Mouse (Mus musculus) liver, adult (tissue): ENCODE measurements around the gene Clmn.
A peak's percentile ranks its signal among the peaks of the same experiment; 100 is the strongest.

ENCODE experiments used
- GATA4 ChIP-seq: IDR thresholded peaks from 2 replicates; pipeline ENCODE4 v1.6.1; 2014; ENCODE audit warnings: mild to moderate bottlenecking, low read length; ENCODE audit not compliant: insufficient replicate concordance

The Clmn gene

GRCm38 (mm10) chr12:104834772-104835171, 30.1 kb downstream of the Clmn start:
- TF ChIP-seq GATA4 = no peak

DNA sequence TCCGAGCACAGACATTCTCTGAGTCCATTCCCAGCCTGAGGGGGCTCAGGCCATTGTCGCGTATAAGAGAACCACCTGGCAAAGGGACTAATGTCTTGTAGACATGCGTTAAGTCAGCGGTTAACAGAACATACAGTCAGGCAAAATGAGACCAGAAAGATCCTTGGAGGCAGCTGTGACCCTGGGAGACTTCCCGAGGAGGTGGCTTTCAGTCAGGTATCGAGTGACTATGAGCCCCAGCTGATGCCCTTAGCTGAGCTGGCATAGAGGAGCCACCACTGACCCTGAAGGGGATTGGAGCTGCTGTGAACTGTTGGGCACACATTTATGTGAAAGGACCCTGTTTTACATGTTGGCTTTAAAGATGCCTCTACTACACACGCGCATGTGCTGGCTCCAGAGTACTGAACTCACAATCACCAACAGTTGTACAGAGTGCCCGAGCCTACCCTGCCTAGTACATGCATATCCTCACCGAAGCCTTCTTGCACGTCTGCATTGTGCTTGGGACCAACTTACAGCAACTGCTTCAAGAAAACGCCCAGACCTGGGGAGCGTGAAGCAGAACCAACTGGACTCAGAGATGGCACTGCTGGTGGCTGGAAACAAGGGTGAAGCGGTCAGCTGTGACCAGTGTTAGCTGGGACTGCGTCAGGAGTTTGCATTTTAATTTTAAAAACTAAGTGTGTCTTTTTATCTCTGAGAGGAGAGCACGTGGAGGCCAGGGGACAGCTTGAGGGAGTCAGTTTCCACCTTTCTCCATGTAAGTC, 34.0 kb downstream of the Clmn start:
- no peak for TF ChIP-seq GATA4

DNA sequence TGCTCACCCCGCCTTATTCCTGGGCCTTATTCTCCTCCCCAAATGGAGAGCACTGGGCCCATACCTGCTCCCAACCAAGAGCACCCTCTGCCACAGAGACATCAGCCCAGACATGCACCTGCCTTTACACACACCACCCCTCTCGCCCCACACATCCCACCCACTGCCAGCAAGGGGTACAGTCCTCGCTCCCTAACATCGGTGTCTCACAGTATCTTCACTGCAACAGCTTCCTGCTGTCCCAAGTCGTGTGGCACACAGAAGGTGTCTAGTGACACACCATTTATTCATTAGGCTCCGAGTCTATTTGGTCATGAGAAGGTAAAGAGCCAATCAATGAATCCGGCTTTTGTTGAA, 34.6 kb downstream of the Clmn start:
- TF ChIP-seq GATA4 = no peak

DNA sequence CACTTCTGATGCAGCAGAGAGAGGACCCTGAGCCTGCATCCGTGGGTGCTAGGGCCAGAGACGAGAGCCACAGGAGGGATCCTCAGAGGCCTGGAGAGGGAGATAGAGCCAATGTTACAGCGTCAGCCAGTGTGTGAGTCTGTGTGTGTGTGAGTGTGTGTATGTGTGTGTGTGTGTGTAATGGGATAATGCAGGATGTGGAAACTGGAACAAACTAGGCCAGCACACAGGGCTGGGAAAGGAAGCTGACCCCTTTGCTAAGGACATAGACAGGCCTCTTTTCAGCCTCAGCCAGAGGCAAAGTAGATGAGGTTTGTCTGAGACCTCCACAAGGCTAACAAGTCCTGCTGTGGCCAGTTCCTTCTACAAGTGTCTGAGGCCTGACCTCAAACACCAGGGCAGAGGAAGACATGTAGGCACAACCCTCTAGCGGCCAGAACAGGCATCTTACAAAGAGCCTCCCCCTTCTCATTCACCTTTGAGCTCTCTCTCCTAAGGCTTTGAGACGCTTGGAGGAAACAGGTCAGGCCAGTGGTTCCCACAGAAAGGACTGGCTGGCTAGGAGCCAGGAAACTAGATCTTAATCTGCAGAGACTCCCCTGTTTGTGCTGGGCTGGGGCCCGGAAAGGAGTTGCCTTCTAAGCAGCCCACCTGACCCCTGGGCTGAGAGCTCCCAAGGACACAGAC, 35.1 kb downstream of the Clmn start:
- peak; percentile 26; the same call in 1 of the 2 replicates for TF ChIP-seq GATA4

DNA sequence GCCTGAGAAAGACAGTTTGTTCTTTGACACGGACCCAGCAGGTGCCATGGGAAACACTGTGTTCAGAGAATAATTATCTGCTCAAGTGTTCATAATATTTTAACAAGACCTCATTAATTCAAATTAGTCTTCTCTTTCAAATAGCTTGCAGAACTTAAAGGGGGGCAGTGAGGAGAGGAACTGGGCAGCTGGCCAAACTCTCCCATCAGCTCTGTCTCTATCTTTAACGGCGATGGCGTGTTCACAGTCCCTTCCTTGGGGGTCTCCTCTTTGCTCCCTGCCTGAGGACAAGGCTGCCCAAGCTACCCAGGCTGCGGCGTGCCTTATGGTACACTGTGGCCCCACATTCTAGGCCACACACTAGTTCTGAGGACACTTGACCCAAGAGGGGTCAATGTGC, 37.2 kb downstream of the Clmn start:
- no peak for TF ChIP-seq GATA4

- no peak for TF ChIP-seq GATA4
Observed at GRCm38 (mm10) chr12:104824907-104825267, 40.0 kb downstream of the Clmn start.

DNA sequence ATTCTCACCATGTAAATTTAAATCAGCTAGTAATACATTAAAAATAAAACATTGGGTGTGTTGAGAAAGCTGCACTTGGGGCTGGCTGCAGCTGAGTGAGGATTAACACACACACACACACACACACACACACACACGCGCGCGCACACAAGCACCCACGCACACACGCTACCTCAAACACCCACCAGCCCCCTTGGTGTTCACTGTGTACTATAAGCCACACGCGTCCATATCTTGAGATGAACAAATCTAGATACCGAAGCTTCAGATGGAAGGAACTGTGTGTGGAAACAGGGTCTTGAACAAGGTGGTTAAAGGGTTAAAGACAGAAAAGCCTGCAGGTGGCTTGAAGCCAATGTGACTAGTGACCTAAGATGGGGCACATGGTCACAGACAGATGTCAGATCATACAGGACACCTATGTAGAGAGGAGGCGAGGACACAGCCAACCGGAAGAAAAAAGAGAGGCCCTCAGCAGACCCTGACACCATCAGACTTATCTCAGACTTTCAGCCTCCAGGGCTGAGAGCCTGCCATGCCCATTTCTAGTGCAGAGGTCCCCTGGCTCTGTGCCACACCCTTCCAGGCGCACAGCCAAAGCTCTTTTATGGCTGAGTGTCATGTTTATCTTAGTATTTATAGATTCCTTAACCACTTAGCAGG, 40.5 kb downstream of the Clmn start:
- no peak for TF ChIP-seq GATA4

DNA sequence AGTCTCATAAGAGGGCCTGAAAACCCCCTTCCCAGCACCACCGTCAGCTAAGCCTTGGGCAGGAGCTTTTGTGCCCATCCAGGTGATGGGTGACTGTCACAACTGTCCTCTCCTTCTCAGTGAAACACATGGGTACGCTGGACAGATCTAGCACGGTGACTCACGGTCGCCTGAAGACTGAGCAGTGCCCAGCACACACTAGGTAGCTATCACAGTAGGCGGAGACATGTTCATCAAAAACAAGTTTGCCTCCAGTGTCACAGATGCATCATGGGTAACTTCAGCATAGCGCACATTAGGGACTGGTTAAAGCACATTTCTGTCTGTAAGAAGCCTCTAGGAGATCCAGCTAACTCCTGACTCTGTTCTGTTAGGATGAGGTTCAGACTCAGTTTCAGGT, 41.2 kb downstream of the Clmn start:
- TF ChIP-seq GATA4 = no peak

DNA sequence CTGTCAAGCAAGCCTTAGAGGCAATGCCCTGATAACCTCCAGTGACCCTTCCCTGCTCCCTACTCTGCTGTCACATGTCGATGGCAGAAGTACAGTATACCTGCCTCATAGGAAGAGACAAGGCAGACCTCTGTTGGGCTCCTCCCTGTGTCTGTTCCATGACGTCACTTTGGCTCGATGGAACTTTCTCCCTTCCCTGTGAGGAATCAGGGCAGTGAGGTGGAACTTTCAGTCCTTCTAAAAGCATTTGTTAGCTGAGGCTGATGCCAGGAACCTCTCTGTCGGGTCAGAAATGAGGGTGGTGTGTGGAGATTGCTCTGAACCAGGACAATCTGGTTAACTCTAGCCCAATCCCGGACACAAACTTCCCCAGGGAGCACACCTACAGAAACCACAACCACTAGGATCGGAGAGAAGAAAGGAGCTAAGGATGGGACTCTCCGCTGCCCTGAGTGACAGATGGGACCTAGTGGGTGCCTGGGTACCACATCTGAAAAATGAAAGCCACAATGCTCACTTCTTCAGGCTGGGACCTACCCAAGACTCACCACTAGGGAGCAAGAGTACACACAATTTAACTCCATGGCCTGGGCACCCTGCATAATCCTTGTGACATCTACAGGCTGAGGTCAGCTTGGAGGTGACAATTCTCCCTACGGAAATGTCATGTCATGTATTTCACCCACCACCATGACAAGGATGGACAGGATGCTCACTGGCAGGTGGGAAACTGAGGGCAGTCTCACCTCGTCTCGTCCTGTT, 41.9 kb downstream of the Clmn start:
- no peak for TF ChIP-seq GATA4

DNA sequence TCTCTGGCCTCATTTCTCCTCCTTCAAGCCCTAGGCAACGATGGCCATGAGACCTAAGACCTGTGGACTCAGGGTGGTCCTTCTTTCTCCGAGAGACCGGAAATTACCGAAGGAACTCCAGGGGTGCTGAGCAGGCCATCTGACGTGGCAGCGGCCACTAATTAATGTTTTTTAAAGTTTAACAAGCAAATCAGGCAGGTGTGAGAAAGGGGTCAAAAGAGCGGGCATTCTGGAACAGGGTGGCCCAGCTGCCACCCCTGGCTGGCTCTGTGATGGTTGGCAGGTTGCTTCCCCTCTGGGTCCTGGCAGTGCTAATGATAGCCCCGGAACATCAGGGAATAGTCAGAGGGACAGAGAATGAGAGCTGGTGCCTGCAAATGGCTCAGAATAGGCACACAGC, 42.7 kb downstream of the Clmn start:
- no peak for TF ChIP-seq GATA4

DNA sequence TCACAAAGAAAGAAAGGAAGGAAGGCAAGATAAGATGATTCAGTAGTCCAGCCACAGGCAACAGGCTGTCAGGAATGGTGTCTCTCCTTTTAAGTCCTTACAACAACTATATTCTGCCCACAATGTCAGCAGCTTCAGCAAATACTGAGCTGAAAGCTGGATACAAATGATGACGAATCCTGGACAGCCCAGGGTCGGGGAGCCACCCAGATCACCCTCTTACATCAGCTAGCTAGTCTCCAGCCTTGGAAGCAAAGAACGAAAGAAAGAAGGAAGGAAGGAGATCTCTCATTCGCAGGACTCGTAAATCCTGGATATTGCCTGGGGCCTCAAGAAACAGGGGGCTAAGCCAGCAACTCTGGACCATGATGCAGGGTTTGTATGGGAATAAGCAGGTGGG, 44.8 kb downstream of the Clmn start:
- TF ChIP-seq GATA4 = no peak

DNA sequence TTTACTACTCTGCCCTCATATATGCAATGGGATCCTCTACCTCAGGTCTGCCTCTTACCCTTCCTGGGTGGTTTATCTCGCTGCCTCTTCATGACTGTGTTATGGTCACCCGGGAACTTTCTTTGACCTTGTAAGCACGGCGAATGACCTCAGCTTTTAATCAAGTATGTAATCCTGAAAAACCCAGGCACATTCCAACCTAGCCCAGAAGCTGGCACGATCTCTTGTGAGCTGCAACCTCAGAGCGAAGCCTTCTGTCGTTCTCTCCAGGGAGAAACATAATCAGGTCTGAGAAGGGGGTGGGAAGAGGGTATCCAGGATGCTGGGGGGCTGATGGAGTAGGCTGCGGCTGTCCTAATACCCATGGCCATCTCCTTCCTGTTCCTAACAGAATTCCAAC, 45.8 kb downstream of the Clmn start:
- no peak for TF ChIP-seq GATA4

GRCm38 (mm10) chr12:104818057-104818456, 46.8 kb downstream of the Clmn start:
- no peak for TF ChIP-seq GATA4

DNA sequence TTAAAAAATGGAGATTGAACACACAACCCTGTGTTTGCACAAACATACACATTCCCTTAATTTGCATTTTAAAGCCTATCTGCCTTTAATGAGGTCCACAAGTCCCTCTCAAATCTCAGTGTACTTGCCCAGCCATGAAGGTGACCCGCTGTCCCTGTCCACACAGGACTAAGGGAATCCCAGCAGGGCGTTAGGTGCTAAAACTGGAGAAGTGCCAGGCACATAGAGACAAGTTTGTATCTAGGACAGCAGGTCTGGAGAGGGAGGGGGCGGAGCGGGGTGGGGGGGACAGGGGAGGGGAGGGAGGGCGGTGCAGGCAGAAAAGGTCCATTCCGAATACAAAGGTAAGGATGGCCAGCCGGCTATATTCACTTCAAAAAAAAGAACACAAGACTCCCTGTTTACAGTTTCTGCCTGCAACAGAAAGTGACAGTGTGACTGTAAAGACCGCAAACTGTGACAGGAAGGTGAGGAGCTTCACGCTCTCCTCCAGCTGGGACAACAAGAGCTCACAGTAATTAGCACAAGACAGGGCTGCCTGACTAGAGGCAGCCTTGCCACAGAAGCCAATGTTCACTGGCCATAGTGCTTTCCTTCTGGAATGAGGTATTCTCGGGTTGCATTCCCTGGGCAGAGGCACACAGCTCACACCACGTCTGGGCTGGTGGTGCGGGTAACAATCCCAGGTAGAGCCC, 47.6 kb downstream of the Clmn start:
- TF ChIP-seq GATA4 = no peak

GRCm38 (mm10) chr12:104814291-104814690, 50.6 kb downstream of the Clmn start:
- TF ChIP-seq GATA4 = no peak

DNA sequence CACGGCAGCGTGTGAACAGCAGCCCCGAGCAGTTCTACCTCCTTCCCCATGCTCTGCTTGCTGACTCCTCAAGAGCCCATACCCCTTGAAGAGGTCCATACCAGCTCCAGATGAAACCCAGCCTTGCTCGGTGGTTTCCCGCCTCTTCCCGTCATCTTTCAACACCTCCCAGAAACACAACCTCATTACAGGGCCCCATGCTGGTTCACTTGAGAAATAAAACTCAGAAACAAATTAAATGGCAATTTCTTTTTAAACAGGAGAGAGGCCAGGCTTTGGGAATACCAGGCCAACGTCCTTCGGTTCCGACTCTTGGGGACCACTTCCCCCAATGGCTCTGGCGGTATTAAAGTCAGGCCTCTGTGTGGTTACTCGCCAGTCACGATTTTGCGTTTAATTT, 51.1 kb downstream of the Clmn start:
- TF ChIP-seq GATA4 = no peak

DNA sequence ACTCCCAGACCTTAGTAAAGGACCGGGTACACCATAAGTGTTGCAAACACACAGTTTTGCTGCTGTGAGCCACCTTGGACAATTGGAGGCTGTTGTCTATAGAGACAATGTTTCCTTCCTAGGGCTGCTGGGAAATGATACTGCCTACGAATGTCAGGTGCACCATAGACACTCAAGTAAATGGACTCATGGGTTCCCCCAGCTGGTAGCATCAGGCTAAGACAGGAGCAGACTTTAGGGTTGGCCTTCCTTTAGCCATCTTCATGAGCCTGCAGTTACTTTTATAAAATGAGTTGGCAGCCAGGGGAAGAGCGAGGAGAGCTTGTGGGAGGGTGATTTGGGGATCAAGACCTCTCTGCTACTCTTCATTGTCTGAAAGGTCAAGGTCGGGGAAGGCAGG, 52.2 kb downstream of the Clmn start:
- TF ChIP-seq GATA4 = no peak
